Mouse (Mus musculus): ENCODE measurements at regions not wholly inside any gene's neighbourhood (a gene's known extent, or its start where the extent isn't known, plus 50 kb on each side); places are given as distances from the start of the nearest gene placed in this dataset.

GRCm38 (mm10) chr1:35478262-35478661, 589.9 kb upstream of the Hs6st1 start:
- Histone ChIP-seq H3K4me1 (ENCODE audit: control insufficient read depth, insufficient read depth, low read length) (no peaks in the 10 kb centered on the region), H3K27ac (ENCODE audit: insufficient read depth, low read length) (no peak overlapping the region), H3K4me3 (ENCODE audit: insufficient read depth, low read length) (no peak overlapping the region)
- no peak for TF ChIP-seq POLR2A (IDR thresholded peaks at IDR 0.05; ENCODE audit: low read depth, low read length)
- TF ChIP-seq CTCF (IDR thresholded peaks at IDR 0.05; ENCODE audit: borderline replicate concordance, insufficient read depth, low read length): peak; percentile 32; the same call in 1 of the 2 replicates

GRCm38 (mm10) chr1:35495963-35496362, 572.2 kb upstream of the Hs6st1 start:
- Histone ChIP-seq H3K4me1 (ENCODE audit: control insufficient read depth, insufficient read depth, low read length) (no peaks in the 10 kb centered on the region), H3K27ac (ENCODE audit: insufficient read depth, low read length) (no peak overlapping the region)
- TF ChIP-seq CTCF (IDR thresholded peaks at IDR 0.05; ENCODE audit: borderline replicate concordance, insufficient read depth, low read length): no peak
- TF ChIP-seq POLR2A (IDR thresholded peaks at IDR 0.05; ENCODE audit: low read depth, low read length): no peak

GRCm38 (mm10) chr1:35522951-35523350, 545.2 kb upstream of the Hs6st1 start:
- H3K27ac ChIP-seq (ENCODE audit: insufficient read depth, low read length): no peak overlapping the region
- H3K4me1 ChIP-seq (ENCODE audit: control insufficient read depth, insufficient read depth, low read length): no peaks in the 10 kb centered on the region
- H3K4me3 ChIP-seq (ENCODE audit: insufficient read depth, low read length): no peak overlapping the region
- TF ChIP-seq CTCF (IDR thresholded peaks at IDR 0.05; ENCODE audit: borderline replicate concordance, insufficient read depth, low read length): no peak
- TF ChIP-seq POLR2A (IDR thresholded peaks at IDR 0.05; ENCODE audit: low read depth, low read length): no peak

More at GRCm38 (mm10) chr1:35495963-35496362, 572.2 kb upstream of the Hs6st1 start:
- H3K4me3 ChIP-seq (ENCODE audit: insufficient read depth, low read length): no peak overlapping the region

- TF ChIP-seq POLR2A (IDR thresholded peaks at IDR 0.05; ENCODE audit: low read depth, low read length) (no peak), CTCF (IDR thresholded peaks at IDR 0.05; ENCODE audit: borderline replicate concordance, insufficient read depth, low read length) (no peak)
- H3K4me1 ChIP-seq (ENCODE audit: control insufficient read depth, insufficient read depth, low read length): peaks cover 2% of the 10 kb centered on the region; the same call in 1 of the 2 replicates
- no peak overlapping the region for H3K4me3 ChIP-seq (ENCODE audit: insufficient read depth, low read length)
- no peak overlapping the region for H3K27ac ChIP-seq (ENCODE audit: insufficient read depth, low read length)
These were observed 544.3 kb upstream of the Hs6st1 start for GRCm38 (mm10) chr1:35523790-35524362.

- Histone ChIP-seq H3K27ac (ENCODE audit: insufficient read depth, low read length) (no peak overlapping the region), H3K4me1 (ENCODE audit: control insufficient read depth, insufficient read depth, low read length) (peaks cover 2% of the 10 kb centered on the region; the same call in 1 of the 2 replicates), H3K4me3 (ENCODE audit: insufficient read depth, low read length) (no peak overlapping the region)
- no peak for TF ChIP-seq CTCF (IDR thresholded peaks at IDR 0.05; ENCODE audit: borderline replicate concordance, insufficient read depth, low read length)
- TF ChIP-seq POLR2A (IDR thresholded peaks at IDR 0.05; ENCODE audit: low read depth, low read length): no peak
These were observed 543.4 kb upstream of the Hs6st1 start for GRCm38 (mm10) chr1:35524788-35525187.

- no peak overlapping the region for H3K27ac ChIP-seq (ENCODE audit: insufficient read depth, low read length)
- H3K4me3 ChIP-seq (ENCODE audit: insufficient read depth, low read length): no peak overlapping the region
- H3K4me1 ChIP-seq (ENCODE audit: control insufficient read depth, insufficient read depth, low read length): peaks cover 2% of the 10 kb centered on the region; the same call in 1 of the 2 replicates
- no peak for TF ChIP-seq POLR2A (IDR thresholded peaks at IDR 0.05; ENCODE audit: low read depth, low read length)
- no peak for TF ChIP-seq CTCF (IDR thresholded peaks at IDR 0.05; ENCODE audit: borderline replicate concordance, insufficient read depth, low read length)
These were observed 540.3 kb upstream of the Hs6st1 start for GRCm38 (mm10) chr1:35527750-35528476.

GRCm38 (mm10) chr1:35535470-35535869, 532.7 kb upstream of the Hs6st1 start:
- H3K27ac ChIP-seq (ENCODE audit: insufficient read depth, low read length): no peak overlapping the region
- TF ChIP-seq CTCF (IDR thresholded peaks at IDR 0.05; ENCODE audit: borderline replicate concordance, insufficient read depth, low read length) (no peak), POLR2A (IDR thresholded peaks at IDR 0.05; ENCODE audit: low read depth, low read length) (no peak)
- no peak overlapping the region for H3K4me3 ChIP-seq (ENCODE audit: insufficient read depth, low read length)

GRCm38 (mm10) chr1:35536276-35536675, 531.9 kb upstream of the Hs6st1 start:
- no peak for TF ChIP-seq POLR2A (IDR thresholded peaks at IDR 0.05; ENCODE audit: low read depth, low read length)
- no peak for TF ChIP-seq CTCF (IDR thresholded peaks at IDR 0.05; ENCODE audit: borderline replicate concordance, insufficient read depth, low read length)
- no peak overlapping the region for H3K27ac ChIP-seq (ENCODE audit: insufficient read depth, low read length)
- H3K4me3 ChIP-seq (ENCODE audit: insufficient read depth, low read length): no peak overlapping the region
- no peaks in the 10 kb centered on the region for H3K4me1 ChIP-seq (ENCODE audit: control insufficient read depth, insufficient read depth, low read length)

More at GRCm38 (mm10) chr1:35535470-35535869, 532.7 kb upstream of the Hs6st1 start:
- H3K4me1 ChIP-seq (ENCODE audit: control insufficient read depth, insufficient read depth, low read length): no peaks in the 10 kb centered on the region

GRCm38 (mm10) chr1:35548845-35549244, 519.4 kb upstream of the Hs6st1 start:
- no peak for TF ChIP-seq POLR2A (IDR thresholded peaks at IDR 0.05; ENCODE audit: low read depth, low read length)
- TF ChIP-seq CTCF (IDR thresholded peaks at IDR 0.05; ENCODE audit: borderline replicate concordance, insufficient read depth, low read length): no peak
- no peak overlapping the region for H3K27ac ChIP-seq (ENCODE audit: insufficient read depth, low read length)
- H3K4me1 ChIP-seq (ENCODE audit: control insufficient read depth, insufficient read depth, low read length): no peaks in the 10 kb centered on the region
- no peak overlapping the region for H3K4me3 ChIP-seq (ENCODE audit: insufficient read depth, low read length)

GRCm38 (mm10) chr1:35551503-35551902, 516.7 kb upstream of the Hs6st1 start:
- no peaks in the 10 kb centered on the region for H3K4me1 ChIP-seq (ENCODE audit: control insufficient read depth, insufficient read depth, low read length)
- H3K4me3 ChIP-seq (ENCODE audit: insufficient read depth, low read length): no peak overlapping the region
- no peak overlapping the region for H3K27ac ChIP-seq (ENCODE audit: insufficient read depth, low read length)
- no peak for TF ChIP-seq POLR2A (IDR thresholded peaks at IDR 0.05; ENCODE audit: low read depth, low read length)
- TF ChIP-seq CTCF (IDR thresholded peaks at IDR 0.05; ENCODE audit: borderline replicate concordance, insufficient read depth, low read length): no peak

Data from embryonic fibroblast, embryonic 13.5 days (primary cell).